7 mouse cellular contexts compared by ENCODE assay signal in genomic region chr19:7382903-7383865, GRCm38 (mm10). TPM values are rescaled to one million over a fixed set of nuclear protein-coding genes. Genes with fewer than 3 reads are reported as not detected.
DNase-seq lines count a peak whose midpoint lies in the region; ATAC-seq lines count a peak whose summit lies in the region.

Gene Spindoc (minus strand): TSS chr19:7382994.

- WGBS in embryonic facial prominence, embryonic 11.5 days, result under 1% methylated on average over 50 of the region's 52 CpGs
- 4% methylated on average over 51 of the region's 52 CpGs for WGBS in limb, embryonic 10.5 days
- WGBS in midbrain, embryonic 13.5 days, result under 1% methylated on average over 48 of the region's 52 CpGs

- peak within 1 kb of the TSS; percentile 75 for H3K4me2 ChIP-seq in embryonic facial prominence, embryonic 11.5 days (ENCODE audit: low read depth, low read length)
- H3K4me2 ChIP-seq in midbrain, embryonic 13.5 days (replicated peaks), result peak within 1 kb of the TSS; percentile 81

- peak; percentile 98 for ATAC-seq in embryonic facial prominence, embryonic 11.5 days (replicated peaks; ENCODE audit: insufficient number of reproducible peaks, low FRiP score, low TSS enrichment, low read depth)
- ATAC-seq in granulocyte monocyte progenitor cell, adult 5-6 weeks (replicated peaks; ENCODE audit: poor library complexity, severe bottlenecking), result peak; percentile 87
- ATAC-seq in midbrain, embryonic 13.5 days, result peak; percentile 97

- H3K36me3 ChIP-seq in embryonic facial prominence, embryonic 11.5 days (replicated peaks; ENCODE audit: control insufficient read depth, insufficient read depth, low read depth, low read length), result no peaks in the 10 kb centered on the region
- peaks cover 26% of the 10 kb centered on the region for H3K36me3 ChIP-seq in limb, embryonic 10.5 days
- peaks cover 12% of the 10 kb centered on the region for H3K36me3 ChIP-seq in midbrain, embryonic 13.5 days

- peak within 1 kb of the TSS; percentile 94 for H3K9ac ChIP-seq in embryonic facial prominence, embryonic 11.5 days (replicated peaks; ENCODE audit: low read length)
- H3K9ac ChIP-seq in midbrain, embryonic 13.5 days (replicated peaks), result peak within 1 kb of the TSS; percentile 91

- H3K9me3 ChIP-seq in embryonic facial prominence, embryonic 11.5 days (replicated peaks; ENCODE audit: control insufficient read depth, low read length), result no peaks in the 10 kb centered on the region
- no peaks in the 10 kb centered on the region for H3K9me3 ChIP-seq in limb, embryonic 10.5 days (replicated peaks)
- H3K9me3 ChIP-seq in midbrain, embryonic 13.5 days, result no peaks in the 10 kb centered on the region

- DNase-seq in adrenal gland, postnatal 14 days, result peak; percentile 99
- DNase-seq in embryonic facial prominence, embryonic 11.5 days (ENCODE audit: low spot score), result peak; percentile 98
- peak; percentile 96 for DNase-seq in kidney, adult 11 months
- peak; percentile 99 for DNase-seq in limb, embryonic 10.5 days (ENCODE audit: low spot score)
- peak; percentile 98 for DNase-seq in spleen, adult 12 weeks (ENCODE audit: low spot score)

- peak within 1 kb of the TSS; percentile 74 for H3K27ac ChIP-seq in embryonic facial prominence, embryonic 11.5 days (replicated peaks; ENCODE audit: low read depth, low read length)
- peak within 1 kb of the TSS; percentile 98 for H3K27ac ChIP-seq in limb, embryonic 10.5 days
- H3K27ac ChIP-seq in midbrain, embryonic 13.5 days, result peak within 1 kb of the TSS; percentile 95

- no peaks in the 10 kb centered on the region for H3K4me1 ChIP-seq in embryonic facial prominence, embryonic 11.5 days (ENCODE audit: control insufficient read depth, insufficient read depth, low read length)
- H3K4me1 ChIP-seq in limb, embryonic 10.5 days, result peaks cover 28% of the 10 kb centered on the region
- H3K4me1 ChIP-seq in midbrain, embryonic 13.5 days (replicated peaks), result peaks cover 46% of the 10 kb centered on the region

- peak within 1 kb of the TSS; percentile 82 for H3K4me3 ChIP-seq in embryonic facial prominence, embryonic 11.5 days (ENCODE audit: low read depth, low read length)
- peak within 1 kb of the TSS; percentile 71 for H3K4me3 ChIP-seq in limb, embryonic 10.5 days
- H3K4me3 ChIP-seq in midbrain, embryonic 13.5 days (replicated peaks), result peak within 1 kb of the TSS; percentile 68

- no peaks in the 10 kb centered on the region for H3K27me3 ChIP-seq in embryonic facial prominence, embryonic 11.5 days (ENCODE audit: control insufficient read depth, insufficient read depth, low read length)
- H3K27me3 ChIP-seq in limb, embryonic 10.5 days (ENCODE audit: low read depth, poor library complexity, severe bottlenecking), result no peaks in the 10 kb centered on the region
- no peaks in the 10 kb centered on the region for H3K27me3 ChIP-seq in midbrain, embryonic 13.5 days

RNA-seq across cellular contexts. Expression of gene Spindoc, which starts in this region (rescaled TPM):
- 23.8 and 30.4 TPM in 2 replicates for total RNA-seq in adrenal gland, postnatal 14 days (2021)
- 22.4 and 24.8 TPM in 2 replicates for polyA plus RNA-seq in embryonic facial prominence, embryonic 11.5 days (2014; fragmentation: Nextera tagmentation; extraction: Ambion mirVana)
- 19.2 and 19.8 TPM in 2 replicates for total RNA-seq in granulocyte monocyte progenitor cell, adult 5-6 weeks (2014; fragmentation: Nextera tagmentation)
- 4.7 and 4.9 TPM in 2 replicates for total RNA-seq in granulocyte monocyte progenitor cell, adult 5-6 weeks (2017)
- 47.0 and 48.5 TPM in 2 replicates for polyA plus RNA-seq in limb, embryonic 10.5 days (2016; fragmentation: Nextera tagmentation; extraction: Ambion mirVana)
- 42.2 and 45.3 TPM in 2 replicates for polyA plus RNA-seq in midbrain, embryonic 13.5 days (2015; fragmentation: Nextera tagmentation; extraction: Ambion mirVana)

Comparison
In these comparisons a context has a peak if more than half of its experiments do, and no peak if none do; other contexts are left out.
1. Peak in every context shown above with its lines: DNase-seq, ATAC-seq, H3K4me3 ChIP-seq and H3K27ac ChIP-seq.